Mouse (Mus musculus) G1E (cell line): ENCODE results near the gene Plekhb1. TPM values are rescaled to one million over a fixed set of nuclear protein-coding genes. Genes with fewer than 3 reads are reported as not detected.
A peak's percentile ranks its signal among the peaks of the same experiment; 100 is the strongest.

Source experiments
- ATAC-seq: 2 replicates; pipeline ENCODE4 v1.8.0; 2016; ENCODE audit warnings: mild to moderate bottlenecking; ENCODE audit not compliant: insufficient number of reproducible peaks, poor library complexity, low FRiP score, severe bottlenecking; ENCODE audit errors: extremely low read depth
- DNase-seq: peaks from one replicate; pipeline ENCODE4 v3.0.0; 2012; ENCODE audit warnings: low spot score
- H3K27me3 ChIP-seq: 2 replicates; pipeline ENCODE4 v1.6.1; 2012; ENCODE audit warnings: mild to moderate bottlenecking, low read length, inconsistent platforms; ENCODE audit not compliant: insufficient read depth
- H3K36me3 ChIP-seq: replicated peaks from 2 replicates; pipeline ENCODE3; 2012; ENCODE audit warnings: mild to moderate bottlenecking, inconsistent platforms
- H3K4me1 ChIP-seq: 2 replicates; pipeline ENCODE4 v1.6.1; 2012; ENCODE audit warnings: low read depth, low read length, inconsistent platforms, mixed read lengths; ENCODE audit not compliant: insufficient read depth
- H3K4me3 ChIP-seq: 2 replicates; pipeline ENCODE4 v1.5.1; 2012; ENCODE audit warnings: low read depth, mild to moderate bottlenecking, inconsistent platforms, low read length, moderate library complexity, mixed read lengths
- H3K9me3 ChIP-seq: replicated peaks from 2 replicates; pipeline ENCODE4 v1.6.1; 2012; ENCODE audit warnings: inconsistent platforms
- CTCF ChIP-seq: IDR thresholded peaks from 2 replicates; pipeline ENCODE4 v1.5.1; 2012; ENCODE audit warnings: low read depth, low read length, inconsistent platforms, mixed read lengths
- GATA1 ChIP-seq: IDR thresholded peaks from 2 replicates; pipeline ENCODE4 v1.6.1; 2012; ENCODE audit warnings: borderline replicate concordance, low read length, inconsistent platforms, mixed read lengths
- GATA2 ChIP-seq: IDR thresholded peaks from 2 replicates; pipeline ENCODE4 v1.6.1; 2012; ENCODE audit warnings: low read depth, low read length, inconsistent platforms, borderline replicate concordance
- POLR2AphosphoS5 ChIP-seq: IDR thresholded peaks from 2 replicates; pipeline ENCODE4 v1.6.1; 2012; ENCODE audit warnings: low read depth, low read length, inconsistent platforms; ENCODE audit not compliant: insufficient replicate concordance
- TAL1 ChIP-seq: conservative IDR thresholded peaks from 2 replicates; pipeline ENCODE4 v1.6.1; 2012; ENCODE audit warnings: low read depth, low read length, inconsistent platforms, mixed read lengths
- polyA plus RNA-seq: library from polyadenylated mRNA; stranded (reverse); fragments of >175 nt; gene quantifications from 2 replicates; pipeline ENCODE4 v1.2.3, GENCODE M21; 2012
- total RNA-seq, 2 experiments: library from RNA; stranded (forward) in 1 of 2; stranded (reverse) in 1 of 2; fragments of 200-1000 nt in 1 of 2; fragments of >200 nt in 1 of 2; fragmentation: Nextera tagmentation in 1 of 2; gene quantifications; 2 replicates each; pipeline ENCODE4 v1.2.3; 2014 to 2017

Gene Plekhb1
- total and polyA plus RNA-seq, 3 experiments = not detected

DNA sequence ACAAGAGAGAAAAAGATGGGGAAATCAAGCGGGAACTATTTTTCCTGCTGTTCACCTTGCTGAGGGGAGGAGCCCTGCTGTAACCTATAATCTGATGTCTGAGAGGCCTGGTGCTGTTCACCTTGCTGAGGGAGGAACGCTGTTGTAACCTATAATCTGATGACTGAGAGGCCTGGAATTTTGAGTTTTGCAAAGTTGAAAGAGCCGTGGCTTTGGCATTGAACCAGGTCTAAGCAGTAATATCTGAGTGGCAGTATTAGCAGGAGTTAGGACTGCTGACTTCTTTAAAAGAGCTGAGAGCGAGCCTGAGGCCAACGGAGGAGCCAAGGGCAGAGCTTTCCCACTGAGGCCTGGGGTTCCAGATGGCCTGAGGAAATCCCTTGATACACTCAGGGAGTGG, 15.8 kb upstream of the Plekhb1 start:
- DNase-seq = no peak
- peaks cover 58% of the 10 kb centered on the region for H3K36me3 ChIP-seq
- peaks cover 59% of the 10 kb centered on the region for H3K4me1 ChIP-seq
- ATAC-seq = no peak
- TF ChIP-seq TAL1 = no peak
- TF ChIP-seq GATA1 = no peak
- TF ChIP-seq CTCF = no peak
- no peak for TF ChIP-seq GATA2
- no peak for TF ChIP-seq POLR2AphosphoS5
- no peaks in the 10 kb centered on the region for H3K27me3 ChIP-seq
- no peaks in the 10 kb centered on the region for H3K9me3 ChIP-seq
- no peak overlapping the region for H3K4me3 ChIP-seq

DNA sequence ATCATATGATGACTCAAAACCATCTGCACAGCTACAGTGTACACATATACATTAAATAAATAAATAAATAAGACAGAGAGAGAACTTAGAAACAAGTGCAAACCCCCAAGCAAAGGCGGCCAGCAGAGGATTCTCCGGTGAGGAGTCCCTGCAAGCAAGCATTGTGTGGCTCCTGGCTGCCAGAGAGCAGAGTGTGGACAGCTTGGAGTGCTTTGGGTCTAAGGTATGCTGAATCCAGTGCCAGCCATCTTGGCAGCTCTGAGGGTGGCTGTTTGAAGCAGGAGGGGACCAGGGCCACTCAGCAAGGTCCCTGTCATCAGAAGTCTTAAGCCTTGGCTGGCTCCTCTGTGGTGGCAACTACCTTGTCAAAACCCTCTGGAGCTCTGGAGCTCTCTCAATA, 12.7 kb upstream of the Plekhb1 start:
- peak; percentile 54; the same call in 1 of the 2 replicates for ATAC-seq

DNA sequence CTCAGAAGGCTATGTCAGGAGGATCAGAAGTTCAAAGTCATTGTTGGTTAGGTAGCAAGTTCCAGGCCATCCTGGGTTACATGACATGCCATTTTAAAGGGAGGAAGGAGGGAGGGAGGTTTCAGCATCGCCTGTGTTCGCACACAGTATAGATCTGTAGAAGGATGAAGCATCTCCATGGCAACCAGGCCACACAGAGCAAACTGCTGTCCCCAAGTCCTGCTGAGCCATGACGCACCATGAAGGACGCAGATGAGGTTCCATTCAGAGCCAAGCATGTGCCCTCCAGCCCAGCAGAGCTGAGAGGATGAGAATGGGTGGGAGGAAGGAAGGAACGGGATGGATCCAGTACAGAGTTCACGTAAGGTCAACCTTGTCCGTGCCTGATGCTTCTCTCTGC, 11.2 kb upstream of the Plekhb1 start:
- Histone ChIP-seq H3K27me3 (peaks cover 3% of the 10 kb centered on the region; the same call in 1 of the 2 replicates), H3K4me3 (no peak overlapping the region; the same call in 1 of the 2 replicates)

More for the DNA sequence above, 12.7 kb upstream of the Plekhb1 start:
- no peaks in the 10 kb centered on the region for H3K27me3 ChIP-seq
- H3K4me1 ChIP-seq = peaks cover 52% of the 10 kb centered on the region
- TF ChIP-seq TAL1 = no peak
- TF ChIP-seq GATA1 = no peak
- TF ChIP-seq GATA2 = no peak
- H3K36me3 ChIP-seq = peaks cover 44% of the 10 kb centered on the region
- peak; percentile 43 for DNase-seq
- no peaks in the 10 kb centered on the region for H3K9me3 ChIP-seq
- H3K4me3 ChIP-seq = peak overlapping the region; percentile 74

DNA sequence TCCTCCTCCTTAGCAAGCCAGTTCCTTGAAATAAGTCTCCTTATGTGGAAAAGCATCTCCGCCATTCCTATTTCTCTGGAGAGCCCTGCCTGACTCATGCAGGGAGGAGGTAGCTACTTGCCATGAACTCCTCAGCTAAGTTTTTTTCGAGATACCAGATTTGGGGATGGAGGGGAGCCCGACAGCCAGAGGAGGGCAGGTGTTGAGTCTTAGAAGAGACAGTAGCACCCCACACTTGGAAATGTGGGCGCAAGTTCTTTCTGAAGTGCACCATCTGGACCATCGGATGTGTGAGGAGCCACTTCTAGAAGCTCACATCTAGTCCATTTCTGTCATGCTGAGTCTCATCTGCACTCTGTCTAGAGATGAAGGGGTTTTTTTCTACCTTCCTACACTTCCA, 8.4 kb upstream of the Plekhb1 start:
- Histone ChIP-seq H3K4me3 (no peak overlapping the region), H3K36me3 (peaks cover 5% of the 10 kb centered on the region), H3K27me3 (peaks cover 5% of the 10 kb centered on the region; the same call in 1 of the 2 replicates), H3K9me3 (no peaks in the 10 kb centered on the region), H3K4me1 (peaks cover 27% of the 10 kb centered on the region)
- TF ChIP-seq POLR2AphosphoS5 (no peak), CTCF (no peak), GATA2 (no peak), TAL1 (no peak), GATA1 (no peak)
- ATAC-seq = no peak
- no peak for DNase-seq

More for the DNA sequence above, 11.2 kb upstream of the Plekhb1 start:
- TF ChIP-seq POLR2AphosphoS5 = no peak
- no peak for TF ChIP-seq CTCF
- TF ChIP-seq GATA2 = no peak
- no peak for TF ChIP-seq GATA1
- TF ChIP-seq TAL1 = no peak
- Histone ChIP-seq H3K4me1 (peaks cover 45% of the 10 kb centered on the region), H3K9me3 (no peaks in the 10 kb centered on the region), H3K36me3 (peaks cover 31% of the 10 kb centered on the region)
- ATAC-seq (no peak), DNase-seq (no peak)

DNA sequence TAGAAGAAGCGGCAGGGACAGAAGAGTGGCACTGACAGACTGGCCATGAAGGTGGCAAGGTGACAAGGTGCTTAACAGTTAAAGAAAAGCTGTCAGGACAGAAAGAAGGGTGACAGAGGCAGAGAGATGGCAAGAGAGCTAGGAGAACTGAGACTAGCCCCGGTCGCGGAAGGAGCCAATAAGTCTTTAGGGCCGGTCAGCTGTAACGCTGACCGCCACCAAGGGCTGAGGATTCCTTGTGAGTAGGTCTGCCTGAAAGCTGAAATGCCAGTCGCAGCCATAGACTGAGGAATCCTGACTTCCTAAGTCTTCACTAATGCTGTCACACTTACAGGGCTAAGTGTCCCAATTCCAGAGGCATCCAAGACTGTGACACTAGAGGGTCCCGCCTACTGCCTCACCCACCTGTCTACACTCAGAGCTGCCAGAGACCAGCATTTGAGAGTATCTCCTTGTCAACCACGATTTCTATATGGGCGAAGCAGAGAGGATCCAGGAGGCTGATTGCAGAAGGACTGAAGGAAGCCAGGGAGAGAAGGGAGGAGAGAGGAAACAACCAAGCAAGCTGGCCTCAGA, 1.6 kb upstream of the Plekhb1 start:
- TF ChIP-seq TAL1 (no peak), GATA1 (no peak), POLR2AphosphoS5 (no peak), CTCF (no peak), GATA2 (no peak)
- H3K27me3 ChIP-seq = peaks cover 31% of the 10 kb centered on the region
- no peak for ATAC-seq
- H3K36me3 ChIP-seq = no peaks in the 10 kb centered on the region
- no peak overlapping the region for H3K4me3 ChIP-seq
- no peak for DNase-seq
- no peaks in the 10 kb centered on the region for H3K9me3 ChIP-seq
- peaks cover 22% of the 10 kb centered on the region for H3K4me1 ChIP-seq

DNA sequence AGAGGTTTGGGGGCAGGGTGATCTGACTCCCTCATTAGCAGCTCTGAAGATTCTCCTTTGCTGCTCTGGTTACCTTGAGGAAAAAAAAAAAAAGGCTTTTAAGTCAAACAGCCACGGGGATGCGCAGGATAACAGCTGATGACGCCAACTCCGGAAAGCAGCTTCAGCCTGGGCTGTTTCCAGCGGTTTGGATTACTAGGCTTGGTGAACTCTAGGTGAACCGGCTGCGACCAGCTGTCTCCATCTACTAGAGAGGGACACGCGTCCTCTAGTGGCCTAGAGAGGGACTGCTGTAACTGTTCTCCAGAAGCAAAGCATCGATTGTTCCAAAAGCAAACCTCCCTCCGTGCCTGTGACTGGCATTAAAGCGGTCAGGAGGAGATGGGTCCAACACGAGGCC, 976 bp upstream of the Plekhb1 start:
- TF ChIP-seq GATA2 (no peak), CTCF (peak; percentile 97)
- Histone ChIP-seq H3K4me3 (no peak overlapping the region), H3K36me3 (no peaks in the 10 kb centered on the region), H3K27me3 (peaks cover 33% of the 10 kb centered on the region), H3K4me1 (peaks cover 22% of the 10 kb centered on the region), H3K9me3 (no peaks in the 10 kb centered on the region)
- ATAC-seq (no peak), DNase-seq (peak; percentile 72)

DNA sequence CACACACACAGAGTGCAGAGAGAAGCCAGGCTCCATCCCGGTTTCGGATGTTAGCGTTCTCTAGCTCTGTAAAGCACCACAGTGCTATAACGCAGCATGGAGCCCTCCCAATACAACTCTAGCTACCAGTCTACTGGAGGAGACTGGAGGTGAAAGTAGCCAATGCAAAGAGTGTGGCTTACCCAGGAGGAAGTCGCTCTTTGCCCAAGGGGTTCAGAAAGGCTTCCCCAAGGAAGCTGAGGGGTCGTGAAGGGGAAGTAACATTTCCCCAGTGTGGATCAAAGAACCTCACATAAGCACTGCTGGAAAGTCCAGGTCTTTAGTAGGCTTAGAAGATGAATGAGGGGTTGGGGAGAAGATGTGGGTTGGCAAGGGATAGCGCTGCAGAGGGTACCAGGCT, 950 bp downstream of the Plekhb1 start:
- TF ChIP-seq CTCF (no peak), GATA1 (no peak), POLR2AphosphoS5 (no peak), GATA2 (no peak), TAL1 (no peak)
- DNase-seq (no peak), ATAC-seq (no peak)
- peaks cover 46% of the 10 kb centered on the region for H3K27me3 ChIP-seq
- no peaks in the 10 kb centered on the region for H3K9me3 ChIP-seq
- no peak overlapping the region for H3K4me3 ChIP-seq
- no peaks in the 10 kb centered on the region for H3K36me3 ChIP-seq
- H3K4me1 ChIP-seq = peaks cover 18% of the 10 kb centered on the region
